Mouse (Mus musculus): ENCODE results near the gene Mrtfa. TPM values are rescaled to one million over a fixed set of nuclear protein-coding genes. Genes with fewer than 3 reads are reported as not detected.

Gene Mrtfa
- polyA plus RNA-seq, 1 experiment from 2014 or later = 26.2 TPM

GRCm38 (mm10) chr15:81156453-81156852, 34.1 kb downstream of the Mrtfa start:
- 83% methylated on average over 2 of the region's 2 CpGs for WGBS
- Histone ChIP-seq H3K27ac (ENCODE audit: low read length) (no peak overlapping the region), H3K9ac (ENCODE audit: low read length) (no peak overlapping the region), H3K9me3 (replicated peaks; ENCODE audit: control insufficient read depth, low read length) (no peaks in the 10 kb centered on the region), H3K27me3 (ENCODE audit: control insufficient read depth, insufficient read depth, low read length) (no peaks in the 10 kb centered on the region), H3K4me3 (replicated peaks; ENCODE audit: low read length) (no peak overlapping the region), H3K36me3 (ENCODE audit: control insufficient read depth, insufficient read depth, low read length) (no peaks in the 10 kb centered on the region), H3K4me2 (ENCODE audit: low read depth, low read length) (no peak overlapping the region), H3K4me1 (ENCODE audit: control insufficient read depth, insufficient read depth, low read length) (peaks cover 19% of the 10 kb centered on the region)
- no peak for ATAC-seq (ENCODE audit: insufficient read depth, low FRiP score)

GRCm38 (mm10) chr15:81155845-81156244, 34.7 kb downstream of the Mrtfa start:
- H3K4me2 ChIP-seq (ENCODE audit: low read depth, low read length) = no peak overlapping the region
- peak overlapping the region; percentile 31 for H3K27ac ChIP-seq (ENCODE audit: low read length)
- no peak overlapping the region for H3K9ac ChIP-seq (ENCODE audit: low read length)
- ATAC-seq (ENCODE audit: insufficient read depth, low FRiP score) = no peak
- H3K27me3 ChIP-seq (ENCODE audit: control insufficient read depth, insufficient read depth, low read length) = no peaks in the 10 kb centered on the region
- 92% methylated on average over 3 of the region's 3 CpGs for WGBS
- H3K9me3 ChIP-seq (replicated peaks; ENCODE audit: control insufficient read depth, low read length) = no peaks in the 10 kb centered on the region
- H3K4me3 ChIP-seq (replicated peaks; ENCODE audit: low read length) = no peak overlapping the region
- peaks cover 19% of the 10 kb centered on the region for H3K4me1 ChIP-seq (ENCODE audit: control insufficient read depth, insufficient read depth, low read length)
- H3K36me3 ChIP-seq (ENCODE audit: control insufficient read depth, insufficient read depth, low read length) = no peaks in the 10 kb centered on the region

GRCm38 (mm10) chr15:81154846-81155624, 35.5 kb downstream of the Mrtfa start:
- no peak for ATAC-seq (ENCODE audit: insufficient read depth, low FRiP score)
- no peaks in the 10 kb centered on the region for H3K27me3 ChIP-seq (ENCODE audit: control insufficient read depth, insufficient read depth, low read length)
- H3K4me3 ChIP-seq (replicated peaks; ENCODE audit: low read length) = no peak overlapping the region
- H3K9ac ChIP-seq (ENCODE audit: low read length) = no peak overlapping the region
- no peak overlapping the region for H3K4me2 ChIP-seq (ENCODE audit: low read depth, low read length)
- H3K9me3 ChIP-seq (replicated peaks; ENCODE audit: control insufficient read depth, low read length) = no peaks in the 10 kb centered on the region
- H3K4me1 ChIP-seq (ENCODE audit: control insufficient read depth, insufficient read depth, low read length) = peaks cover 19% of the 10 kb centered on the region
- H3K27ac ChIP-seq (ENCODE audit: low read length) = peak overlapping the region; percentile 31
- WGBS = 54% methylated on average over 2 of the region's 2 CpGs
- H3K36me3 ChIP-seq (ENCODE audit: control insufficient read depth, insufficient read depth, low read length) = no peaks in the 10 kb centered on the region

- peaks cover 10% of the 10 kb centered on the region for H3K4me1 ChIP-seq (ENCODE audit: control insufficient read depth, insufficient read depth, low read length)
- no peak overlapping the region for H3K4me3 ChIP-seq (replicated peaks; ENCODE audit: low read length)
- no peaks in the 10 kb centered on the region for H3K27me3 ChIP-seq (ENCODE audit: control insufficient read depth, insufficient read depth, low read length)
- H3K27ac ChIP-seq (ENCODE audit: low read length) = no peak overlapping the region
- no peaks in the 10 kb centered on the region for H3K36me3 ChIP-seq (ENCODE audit: control insufficient read depth, insufficient read depth, low read length)
- H3K4me2 ChIP-seq (ENCODE audit: low read depth, low read length) = no peak overlapping the region
- H3K9ac ChIP-seq (ENCODE audit: low read length) = no peak overlapping the region
- no peak for ATAC-seq (ENCODE audit: insufficient read depth, low FRiP score)
- WGBS = 74% methylated on average over 11 of the region's 11 CpGs
- H3K9me3 ChIP-seq (replicated peaks; ENCODE audit: control insufficient read depth, low read length) = no peaks in the 10 kb centered on the region
Observed at GRCm38 (mm10) chr15:81141956-81142576, 48.5 kb downstream of the Mrtfa start.

GRCm38 (mm10) chr15:81140004-81140403, 50.6 kb downstream of the Mrtfa start:
- no peak for ATAC-seq (ENCODE audit: insufficient read depth, low FRiP score)
- Histone ChIP-seq H3K4me3 (replicated peaks; ENCODE audit: low read length) (no peak overlapping the region), H3K27ac (ENCODE audit: low read length) (no peak overlapping the region), H3K4me1 (ENCODE audit: control insufficient read depth, insufficient read depth, low read length) (peaks cover 10% of the 10 kb centered on the region), H3K9ac (ENCODE audit: low read length) (no peak overlapping the region), H3K36me3 (ENCODE audit: control insufficient read depth, insufficient read depth, low read length) (no peaks in the 10 kb centered on the region), H3K4me2 (ENCODE audit: low read depth, low read length) (no peak overlapping the region), H3K27me3 (ENCODE audit: control insufficient read depth, insufficient read depth, low read length) (no peaks in the 10 kb centered on the region), H3K9me3 (replicated peaks; ENCODE audit: control insufficient read depth, low read length) (no peaks in the 10 kb centered on the region)
- 72% methylated on average over 5 of the region's 5 CpGs for WGBS

- H3K9me3 ChIP-seq (replicated peaks; ENCODE audit: control insufficient read depth, low read length) = no peaks in the 10 kb centered on the region
- no peak overlapping the region for H3K4me2 ChIP-seq (ENCODE audit: low read depth, low read length)
- peak overlapping the region; percentile 34; the same call in 1 of the 2 replicates for H3K27ac ChIP-seq (ENCODE audit: low read length)
- no peak overlapping the region for H3K9ac ChIP-seq (ENCODE audit: low read length)
- H3K4me3 ChIP-seq (replicated peaks; ENCODE audit: low read length) = no peak overlapping the region
- 38% methylated on average over 6 of the region's 6 CpGs for WGBS
- no peaks in the 10 kb centered on the region for H3K27me3 ChIP-seq (ENCODE audit: control insufficient read depth, insufficient read depth, low read length)
- no peak for ATAC-seq (ENCODE audit: insufficient read depth, low FRiP score)
- no peaks in the 10 kb centered on the region for H3K36me3 ChIP-seq (ENCODE audit: control insufficient read depth, insufficient read depth, low read length)
- H3K4me1 ChIP-seq (ENCODE audit: control insufficient read depth, insufficient read depth, low read length) = peaks cover 10% of the 10 kb centered on the region
Observed at GRCm38 (mm10) chr15:81137298-81137697, 53.3 kb downstream of the Mrtfa start.

GRCm38 (mm10) chr15:81133781-81134180, 56.8 kb downstream of the Mrtfa start:
- H3K27me3 ChIP-seq (ENCODE audit: control insufficient read depth, insufficient read depth, low read length) = no peaks in the 10 kb centered on the region
- 97% methylated on average over 2 of the region's 2 CpGs for WGBS
- no peak overlapping the region for H3K9ac ChIP-seq (ENCODE audit: low read length)
- H3K27ac ChIP-seq (ENCODE audit: low read length) = no peak overlapping the region
- H3K4me3 ChIP-seq (replicated peaks; ENCODE audit: low read length) = no peak overlapping the region
- H3K9me3 ChIP-seq (replicated peaks; ENCODE audit: control insufficient read depth, low read length) = no peaks in the 10 kb centered on the region
- H3K4me2 ChIP-seq (ENCODE audit: low read depth, low read length) = no peak overlapping the region
- ATAC-seq (ENCODE audit: insufficient read depth, low FRiP score) = no peak
- H3K36me3 ChIP-seq (ENCODE audit: control insufficient read depth, insufficient read depth, low read length) = no peaks in the 10 kb centered on the region
- peaks cover 7% of the 10 kb centered on the region; the same call in 1 of the 2 replicates for H3K4me1 ChIP-seq (ENCODE audit: control insufficient read depth, insufficient read depth, low read length)

- Histone ChIP-seq H3K36me3 (ENCODE audit: control insufficient read depth, insufficient read depth, low read length) (no peaks in the 10 kb centered on the region), H3K9ac (ENCODE audit: low read length) (no peak overlapping the region), H3K4me3 (replicated peaks; ENCODE audit: low read length) (no peak overlapping the region), H3K4me1 (ENCODE audit: control insufficient read depth, insufficient read depth, low read length) (no peaks in the 10 kb centered on the region), H3K9me3 (replicated peaks; ENCODE audit: control insufficient read depth, low read length) (no peaks in the 10 kb centered on the region), H3K27ac (ENCODE audit: low read length) (no peak overlapping the region), H3K27me3 (ENCODE audit: control insufficient read depth, insufficient read depth, low read length) (no peaks in the 10 kb centered on the region), H3K4me2 (ENCODE audit: low read depth, low read length) (no peak overlapping the region)
- ATAC-seq (ENCODE audit: insufficient read depth, low FRiP score) = no peak
- 91% methylated on average over 5 of the region's 5 CpGs for WGBS
Observed at GRCm38 (mm10) chr15:81131152-81131551, 59.4 kb downstream of the Mrtfa start.

- Histone ChIP-seq H3K4me3 (replicated peaks; ENCODE audit: low read length) (no peak overlapping the region), H3K36me3 (ENCODE audit: control insufficient read depth, insufficient read depth, low read length) (no peaks in the 10 kb centered on the region), H3K27me3 (ENCODE audit: control insufficient read depth, insufficient read depth, low read length) (no peaks in the 10 kb centered on the region), H3K27ac (ENCODE audit: low read length) (no peak overlapping the region), H3K9me3 (replicated peaks; ENCODE audit: control insufficient read depth, low read length) (no peaks in the 10 kb centered on the region), H3K9ac (ENCODE audit: low read length) (no peak overlapping the region), H3K4me1 (ENCODE audit: control insufficient read depth, insufficient read depth, low read length) (no peaks in the 10 kb centered on the region), H3K4me2 (ENCODE audit: low read depth, low read length) (no peak overlapping the region)
- no peak for ATAC-seq (ENCODE audit: insufficient read depth, low FRiP score)
- WGBS = 77% methylated on average over 8 of the region's 8 CpGs
Observed at GRCm38 (mm10) chr15:81129970-81130369, 60.6 kb downstream of the Mrtfa start.
